In the genomic region with DNA sequence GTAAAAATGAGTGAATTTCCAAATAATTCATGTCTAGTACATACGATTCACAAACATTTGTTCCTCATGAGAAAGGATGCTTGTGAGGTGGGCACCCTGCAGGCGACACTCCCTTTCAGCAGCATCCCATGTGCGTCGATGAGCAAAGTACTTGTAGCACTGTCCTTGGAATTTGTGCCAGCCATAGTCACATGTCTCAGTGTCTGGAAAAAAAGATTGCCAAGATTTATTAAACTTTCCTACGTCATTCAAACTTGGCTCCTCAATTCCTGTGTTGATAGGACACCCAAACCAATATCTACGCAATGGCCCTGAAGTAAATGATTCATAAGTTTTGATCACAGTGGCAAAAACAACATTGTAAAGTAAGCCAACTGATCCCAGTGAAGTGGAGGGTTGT, we compare ENCODE assay signal across 19 mouse cellular contexts.
A peak's percentile ranks its signal among the peaks of the same experiment; 100 is the strongest.
DNase-seq lines count a peak whose midpoint lies in the region; ATAC-seq and TF ChIP-seq lines count a peak whose summit lies in the region.
"Had no signal": no experiment of that assay in that cellular context is flagged by ENCODE, and none has a peak within 500 bp of the region (broad histone marks: within the 10 kb centered on the region; RNA-seq: fewer than 3 reads in every experiment).

No protein-coding gene starts in this region.

- 76% methylated on average over 6 of the region's 6 CpGs for WGBS in liver, adult 2 months
- 86% methylated on average over 6 of the region's 6 CpGs for WGBS in liver, postnatal 0 days (ENCODE audit: insufficient replicate concordance)

- H3K36me3 ChIP-seq in liver, adult 2 months (ENCODE audit: control insufficient read depth, insufficient read depth, low read length), result no peaks in the 10 kb centered on the region
- H3K36me3 ChIP-seq in liver, postnatal 0 days (replicated peaks; ENCODE audit: insufficient read depth, low read length), result no peaks in the 10 kb centered on the region

- TF ChIP-seq POLR2A in liver, adult 2 months (IDR thresholded peaks at IDR 0.05; ENCODE audit: extremely low read depth, insufficient read depth, low read length), result no peak

- H3K27me3 ChIP-seq in liver, adult 2 months (ENCODE audit: control insufficient read depth, insufficient read depth, low read length), result no peaks in the 10 kb centered on the region
- no peaks in the 10 kb centered on the region for H3K27me3 ChIP-seq in liver, postnatal 0 days (ENCODE audit: insufficient read depth, low read length)
- H3K27me3 ChIP-seq: embryonic facial prominence, embryonic 12.5 days; forebrain, embryonic 13.5 days; forebrain, embryonic 15.5 days had no signal

- H3K4me2 ChIP-seq in liver, postnatal 0 days (ENCODE audit: low read depth, low read length), result no peak overlapping the region
- H3K4me2 ChIP-seq: embryonic facial prominence, embryonic 12.5 days; forebrain, embryonic 13.5 days; forebrain, embryonic 15.5 days had no signal

- no peak for TF ChIP-seq CTCF in liver, adult 2 months (IDR thresholded peaks at IDR 0.05; ENCODE audit: low read depth, low read length)
- TF ChIP-seq CTCF in liver, postnatal 0 days (IDR thresholded peaks at IDR 0.05; ENCODE audit: low read depth), result no peak

- no peak overlapping the region for H3K9ac ChIP-seq in liver, adult 2 months (ENCODE audit: low read depth, low read length)
- no peak overlapping the region for H3K9ac ChIP-seq in liver, postnatal 0 days (replicated peaks)
- H3K9ac ChIP-seq: embryonic facial prominence, embryonic 12.5 days; forebrain, embryonic 13.5 days; forebrain, embryonic 15.5 days; forebrain, postnatal 0 days had no signal

- no peak for ATAC-seq in liver, postnatal 0 days
- no peak for ATAC-seq in granulocyte monocyte progenitor cell, adult 5-6 weeks (replicated peaks; ENCODE audit: poor library complexity, severe bottlenecking)
- ATAC-seq in megakaryocyte-erythroid progenitor cell, adult 5-6 weeks (replicated peaks; ENCODE audit: low FRiP score, low TSS enrichment, poor library complexity, severe bottlenecking), result no peak
- ATAC-seq: forebrain, embryonic 13.5 days; forebrain, embryonic 15.5 days; forebrain, postnatal 0 days had no signal

- no peaks in the 10 kb centered on the region for H3K9me3 ChIP-seq in liver, postnatal 0 days (ENCODE audit: low read length)
- H3K9me3 ChIP-seq: embryonic facial prominence, embryonic 10.5 days; embryonic facial prominence, embryonic 12.5 days; forebrain, embryonic 13.5 days; forebrain, embryonic 15.5 days had no signal

- TF ChIP-seq EP300 in liver, postnatal 0 days (IDR thresholded peaks at IDR 0.05; ENCODE audit: low read depth), result no peak

- peaks cover 8% of the 10 kb centered on the region; the same call in 1 of the 2 replicates for H3K4me1 ChIP-seq in liver, adult 2 months (ENCODE audit: control insufficient read depth, insufficient read depth, low read length)
- no peaks in the 10 kb centered on the region; the same call in 1 of the 2 replicates for H3K4me1 ChIP-seq in liver, postnatal 0 days (ENCODE audit: insufficient read depth)
- H3K4me1 ChIP-seq: embryonic facial prominence, embryonic 12.5 days; forebrain, embryonic 13.5 days; forebrain, embryonic 15.5 days had no signal

- no peak overlapping the region for H3K4me3 ChIP-seq in liver, adult 2 months (ENCODE audit: insufficient read depth, low read depth, low read length)
- H3K4me3 ChIP-seq in liver, postnatal 0 days (ENCODE audit: low read depth, low read length), result no peak overlapping the region
- H3K4me3 ChIP-seq: embryonic facial prominence, embryonic 10.5 days; embryonic facial prominence, embryonic 12.5 days; forebrain, embryonic 13.5 days; forebrain, embryonic 15.5 days had no signal

- H3K79me2 ChIP-seq in liver, adult 2 months (ENCODE audit: control insufficient read depth, insufficient read depth, low read length), result no peaks in the 10 kb centered on the region

- peak; percentile 86 for DNase-seq in liver, adult 2 months (ENCODE audit: extremely low read depth, low read depth, low spot score)
- DNase-seq in liver, postnatal 0 days, result no peak
- peak; percentile 36 for DNase-seq in adrenal gland, adult 8-10 months
- peak; percentile 53 for DNase-seq in adrenal gland, postnatal 14 days
- peak; percentile 45 to 66 for DNase-seq in adrenal gland, postnatal 36 days
- no peak for DNase-seq in ovary, postnatal 10 days (ENCODE audit: low spot score)
- DNase-seq: cerebellum, adult 11 months; cerebellum, adult 18-20 months; cerebellum, adult 8-10 months; cerebellum, adult 9-11 months; cerebellum, postnatal 14 days; cerebellum, postnatal 36 days; forebrain, postnatal 0 days had no signal

- H3K27ac ChIP-seq in liver, adult 2 months (replicated peaks; ENCODE audit: insufficient read depth, low read depth, low read length), result no peak overlapping the region
- H3K27ac ChIP-seq in liver, postnatal 0 days (ENCODE audit: low read depth), result no peak overlapping the region
- H3K27ac ChIP-seq: embryonic facial prominence, embryonic 10.5 days; embryonic facial prominence, embryonic 12.5 days; forebrain, embryonic 13.5 days; forebrain, embryonic 15.5 days had no signal

Comparison
In these comparisons a context has a peak if more than half of its experiments do, and no peak if none do; other contexts are left out.
1. DNase-seq: peak in liver, adult 2 months (single experiment), adrenal gland, adult 8-10 months (single experiment), adrenal gland, postnatal 14 days (single experiment) and adrenal gland, postnatal 36 days (2 of 2); none in liver, postnatal 0 days (single experiment) and ovary, postnatal 10 days (single experiment).